Mouse (Mus musculus) embryonic facial prominence, embryonic 10.5 days (tissue): ENCODE data around the gene Gbf1. TPM values are rescaled to one million over a fixed set of nuclear protein-coding genes. Genes with fewer than 3 reads are reported as not detected.
A peak's percentile ranks its signal among the peaks of the same experiment; 100 is the strongest.

Experiments used
- DNase-seq: peaks from one replicate; pipeline ENCODE4 v3.0.0-alpha.2; 2017; ENCODE audit warnings: low spot score
- H3K27ac ChIP-seq: fragments of 300-500 bp; sonication (generic); replicated peaks from 2 replicates; pipeline ENCODE4 v1.5.1; 2016; ENCODE audit warnings: mild to moderate bottlenecking
- H3K27me3 ChIP-seq: fragments of 300-500 bp; sonication (generic); replicated peaks from 2 replicates; pipeline ENCODE4 v1.6.1; 2016; ENCODE audit warnings: low read depth, mild to moderate bottlenecking; ENCODE audit not compliant: poor library complexity, severe bottlenecking
- H3K36me3 ChIP-seq: fragments of 300-500 bp; sonication (generic); replicated peaks from 2 replicates; pipeline ENCODE4 v1.6.1; 2016; ENCODE audit warnings: mild to moderate bottlenecking, moderate library complexity
- H3K4me1 ChIP-seq: fragments of 300-500 bp; sonication (generic); 2 replicates; pipeline ENCODE4 v1.6.1; 2016
- H3K4me3 ChIP-seq: fragments of 300-500 bp; sonication (generic); 2 replicates; pipeline ENCODE4 v1.5.1; 2016; ENCODE audit warnings: mild to moderate bottlenecking, moderate library complexity
- H3K9me3 ChIP-seq: fragments of 300-500 bp; sonication (generic); 2 replicates; pipeline ENCODE4 v1.6.1; 2016; ENCODE audit warnings: mild to moderate bottlenecking
- WGBS: fragments of 180-500 bp; shearing (Covaris S2); methylation state at CpG from one replicate; pipeline ENCODE4 v1.1.7; 2016; 5-methylcytosine and 5-hydroxymethylcytosine counted together
- polyA plus RNA-seq: library from polyadenylated mRNA; unstranded; fragments of >200 nt; fragmentation: Nextera tagmentation; extraction: Ambion mirVana; gene quantifications from 2 replicates; pipeline ENCODE4 v1.2.1, GENCODE M21; 2016

The Gbf1 gene
- polyA plus RNA-seq, 1 experiment from 2014 or later = 42.8 TPM

- Histone ChIP-seq H3K4me3 (peak overlapping the region; percentile 58), H3K27ac (0 out of 2 replicates have a peak overlapping the region, but pooled peaks have one; percentile 48), H3K9me3 (no peaks in the 10 kb centered on the region), H3K27me3 (peaks cover 77% of the 10 kb centered on the region), H3K36me3 (peaks cover 27% of the 10 kb centered on the region), H3K4me1 (peaks cover 38% of the 10 kb centered on the region)
- peak; percentile 91 for DNase-seq
- WGBS = 2% methylated on average over 47 of the region's 47 CpGs
Measured at GRCm38 (mm10) chr19:46308706-46309435, 156.6 kb downstream of the Gbf1 start.

DNA sequence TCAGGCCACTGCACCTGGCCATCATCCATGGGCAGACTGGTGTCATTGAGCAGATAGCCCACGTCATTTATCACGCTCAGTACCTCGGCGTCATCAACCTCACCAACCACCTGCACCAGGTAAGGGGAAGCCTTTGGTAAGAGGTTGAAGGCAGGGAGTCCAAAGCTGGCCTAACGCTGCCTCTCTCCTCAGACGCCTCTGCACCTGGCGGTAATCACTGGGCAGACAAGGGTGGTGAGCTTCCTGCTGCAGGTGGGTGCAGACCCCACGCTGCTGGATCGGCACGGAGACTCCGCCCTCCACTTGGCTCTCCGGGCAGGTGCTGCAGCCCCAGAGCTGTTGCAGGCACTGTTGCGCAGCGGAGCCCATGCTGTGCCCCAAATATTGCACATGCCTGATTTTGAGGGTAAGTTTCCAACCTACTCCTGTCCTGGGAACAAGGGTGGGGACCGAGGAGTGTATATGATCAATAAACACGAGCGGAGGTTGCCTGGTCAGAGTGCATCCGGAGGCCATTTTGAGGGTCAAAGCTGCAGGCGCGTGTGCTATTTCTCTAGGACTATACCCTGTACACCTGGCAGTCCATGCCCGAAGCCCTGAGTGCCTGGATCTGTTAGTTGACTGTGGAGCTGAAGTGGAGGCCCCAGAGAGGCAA lies 157.5 kb downstream of the Gbf1 start:
- Histone ChIP-seq H3K9me3 (no peaks in the 10 kb centered on the region), H3K27me3 (peaks cover 86% of the 10 kb centered on the region), H3K4me3 (no peak overlapping the region), H3K27ac (no peak overlapping the region), H3K4me1 (peaks cover 38% of the 10 kb centered on the region), H3K36me3 (peaks cover 27% of the 10 kb centered on the region)
- DNase-seq = peak; percentile 6
- 79% methylated on average over 21 of the region's 21 CpGs for whole genome bisulfite sequencing

- no peak overlapping the region for H3K4me3 ChIP-seq
- WGBS = 87% methylated on average over 12 of the region's 12 CpGs
- H3K4me1 ChIP-seq = peaks cover 36% of the 10 kb centered on the region
- no peaks in the 10 kb centered on the region for H3K9me3 ChIP-seq
- peaks cover 92% of the 10 kb centered on the region for H3K27me3 ChIP-seq
- peaks cover 27% of the 10 kb centered on the region for H3K36me3 ChIP-seq
- no peak overlapping the region for H3K27ac ChIP-seq
- DNase-seq = peak; percentile 7
Measured at GRCm38 (mm10) chr19:46310312-46310865, 158.1 kb downstream of the Gbf1 start.

- Histone ChIP-seq H3K27ac (no peak overlapping the region), H3K4me1 (peaks cover 27% of the 10 kb centered on the region), H3K36me3 (peaks cover 27% of the 10 kb centered on the region), H3K9me3 (no peaks in the 10 kb centered on the region), H3K27me3 (peaks cover 98% of the 10 kb centered on the region), H3K4me3 (no peak overlapping the region)
- 83% methylated on average over 9 of the region's 9 CpGs for WGBS
- DNase-seq = peak; percentile 6
Measured at GRCm38 (mm10) chr19:46311341-46311740, 159.0 kb downstream of the Gbf1 start.

DNA sequence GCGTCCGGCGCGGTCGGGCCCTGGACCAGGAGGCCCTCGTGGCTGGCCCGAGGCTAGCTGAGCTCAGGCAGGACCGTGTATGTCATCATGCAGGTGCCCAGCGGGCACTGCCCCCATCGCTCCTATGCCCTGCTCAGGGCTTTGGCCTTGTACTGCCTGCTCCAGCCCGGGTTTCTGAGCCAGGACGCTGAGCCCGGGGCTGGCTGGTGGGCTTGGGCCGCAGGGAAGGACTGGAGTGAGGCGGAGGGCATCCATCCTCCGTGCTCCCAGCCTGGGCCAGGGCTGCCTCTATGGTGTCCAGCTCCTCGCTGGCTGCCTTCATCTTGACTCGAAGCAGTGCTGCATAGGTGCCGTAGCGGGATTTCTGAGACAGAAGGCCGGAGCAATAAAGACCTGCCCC lies 160.3 kb downstream of the Gbf1 start:
- Histone ChIP-seq H3K27me3 (peaks cover 98% of the 10 kb centered on the region), H3K36me3 (peaks cover 27% of the 10 kb centered on the region), H3K4me1 (peaks cover 33% of the 10 kb centered on the region), H3K4me3 (no peak overlapping the region), H3K9me3 (no peaks in the 10 kb centered on the region), H3K27ac (no peak overlapping the region)
- no peak for DNase-seq
- WGBS = 92% methylated on average over 21 of the region's 21 CpGs

- WGBS = 88% methylated on average over 9 of the region's 9 CpGs
- H3K9me3 ChIP-seq = no peaks in the 10 kb centered on the region
- peaks cover 98% of the 10 kb centered on the region for H3K27me3 ChIP-seq
- no peak overlapping the region for H3K27ac ChIP-seq
- H3K4me3 ChIP-seq = no peak overlapping the region
- peaks cover 27% of the 10 kb centered on the region for H3K36me3 ChIP-seq
- H3K4me1 ChIP-seq = peaks cover 39% of the 10 kb centered on the region
- DNase-seq = no peak
Measured at GRCm38 (mm10) chr19:46313116-46313515, 160.8 kb downstream of the Gbf1 start.

- Histone ChIP-seq H3K27me3 (peaks cover 98% of the 10 kb centered on the region), H3K4me1 (peaks cover 38% of the 10 kb centered on the region), H3K36me3 (peaks cover 27% of the 10 kb centered on the region), H3K27ac (no peak overlapping the region), H3K9me3 (no peaks in the 10 kb centered on the region), H3K4me3 (no peak overlapping the region)
- WGBS = 76% methylated on average over 6 of the region's 6 CpGs
- DNase-seq = peak; percentile 7
Measured at GRCm38 (mm10) chr19:46313591-46313990, 161.3 kb downstream of the Gbf1 start.

DNA sequence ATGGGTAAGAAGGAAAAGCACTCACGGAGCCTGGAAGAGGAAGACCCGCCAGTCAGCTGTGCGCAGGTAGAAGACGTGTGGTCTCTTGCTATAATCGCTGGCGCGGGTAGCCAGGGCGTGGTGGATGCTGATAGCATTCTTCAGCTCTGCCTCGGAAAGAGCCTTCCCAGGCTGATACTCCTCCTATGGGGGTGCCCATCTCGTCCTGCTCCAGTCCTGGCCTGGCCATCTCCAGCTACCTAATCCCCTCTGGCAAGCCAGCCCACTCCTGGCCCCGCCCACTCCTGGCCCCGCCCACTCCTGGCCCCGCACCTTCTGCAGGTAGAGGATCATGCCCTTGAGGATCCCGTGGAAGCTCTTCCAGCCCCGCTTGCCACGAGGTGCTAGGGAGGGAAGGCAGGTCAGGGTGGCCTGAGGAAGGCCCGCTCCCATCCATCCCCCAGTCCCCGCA lies 161.9 kb downstream of the Gbf1 start:
- Histone ChIP-seq H3K9me3 (no peaks in the 10 kb centered on the region), H3K27ac (no peak overlapping the region), H3K27me3 (peaks cover 100% of the 10 kb centered on the region), H3K4me3 (peak overlapping the region; percentile 29; the same call in 1 of the 2 replicates), H3K4me1 (peaks cover 38% of the 10 kb centered on the region), H3K36me3 (peaks cover 27% of the 10 kb centered on the region)
- peak; percentile 41 for DNase-seq
- WGBS = 12% methylated on average over 18 of the region's 18 CpGs

DNA sequence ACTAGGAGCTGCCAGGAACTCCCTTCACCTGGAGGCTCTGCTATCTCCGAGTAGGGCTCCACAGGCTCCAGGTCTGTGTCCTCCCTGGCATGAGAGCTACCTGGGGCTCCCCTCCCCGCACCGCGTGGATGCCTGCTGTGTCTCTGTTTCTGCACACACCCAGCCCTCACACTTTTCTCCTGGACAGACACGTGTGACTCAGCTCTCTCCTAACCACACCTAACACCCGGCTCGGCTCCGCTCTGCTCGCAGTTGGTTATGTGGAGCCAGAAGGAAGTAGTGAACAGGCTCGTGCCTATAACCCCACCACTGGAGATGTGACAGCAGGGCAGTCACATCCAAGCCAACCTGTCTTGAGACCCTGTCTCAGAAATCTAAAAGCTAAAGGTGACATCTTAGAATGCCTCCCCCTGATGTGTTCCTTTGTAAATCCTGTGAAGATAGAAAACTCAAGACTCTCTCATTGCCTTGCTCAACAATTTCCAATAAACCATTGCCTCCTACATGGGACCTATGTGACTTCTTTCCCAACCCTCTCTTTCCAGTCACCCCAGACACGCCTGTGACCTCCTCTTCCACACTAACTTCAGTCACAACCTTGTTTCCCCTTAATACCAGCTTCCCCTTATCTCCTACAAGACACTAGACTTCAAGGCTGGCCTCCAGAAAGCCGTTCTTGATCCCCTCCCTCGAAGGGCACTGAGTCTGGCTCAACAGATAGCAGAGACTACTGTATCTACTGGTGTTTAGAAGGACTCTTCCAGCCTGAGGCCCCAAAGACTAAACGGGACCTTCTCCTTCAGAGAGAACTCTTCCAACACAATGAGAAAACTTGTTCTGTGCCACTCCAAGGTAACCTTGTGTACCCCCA lies 162.8 kb downstream of the Gbf1 start:
- H3K4me1 ChIP-seq = peaks cover 42% of the 10 kb centered on the region
- H3K4me3 ChIP-seq = peak overlapping the region; percentile 29; the same call in 1 of the 2 replicates
- H3K27ac ChIP-seq = peak overlapping the region; percentile 35; the same call in 1 of the 2 replicates
- 42% methylated on average over 14 of the region's 14 CpGs for WGBS
- DNase-seq = peak; percentile 11
- H3K27me3 ChIP-seq = peaks cover 100% of the 10 kb centered on the region
- H3K9me3 ChIP-seq = no peaks in the 10 kb centered on the region
- H3K36me3 ChIP-seq = peaks cover 20% of the 10 kb centered on the region

DNA sequence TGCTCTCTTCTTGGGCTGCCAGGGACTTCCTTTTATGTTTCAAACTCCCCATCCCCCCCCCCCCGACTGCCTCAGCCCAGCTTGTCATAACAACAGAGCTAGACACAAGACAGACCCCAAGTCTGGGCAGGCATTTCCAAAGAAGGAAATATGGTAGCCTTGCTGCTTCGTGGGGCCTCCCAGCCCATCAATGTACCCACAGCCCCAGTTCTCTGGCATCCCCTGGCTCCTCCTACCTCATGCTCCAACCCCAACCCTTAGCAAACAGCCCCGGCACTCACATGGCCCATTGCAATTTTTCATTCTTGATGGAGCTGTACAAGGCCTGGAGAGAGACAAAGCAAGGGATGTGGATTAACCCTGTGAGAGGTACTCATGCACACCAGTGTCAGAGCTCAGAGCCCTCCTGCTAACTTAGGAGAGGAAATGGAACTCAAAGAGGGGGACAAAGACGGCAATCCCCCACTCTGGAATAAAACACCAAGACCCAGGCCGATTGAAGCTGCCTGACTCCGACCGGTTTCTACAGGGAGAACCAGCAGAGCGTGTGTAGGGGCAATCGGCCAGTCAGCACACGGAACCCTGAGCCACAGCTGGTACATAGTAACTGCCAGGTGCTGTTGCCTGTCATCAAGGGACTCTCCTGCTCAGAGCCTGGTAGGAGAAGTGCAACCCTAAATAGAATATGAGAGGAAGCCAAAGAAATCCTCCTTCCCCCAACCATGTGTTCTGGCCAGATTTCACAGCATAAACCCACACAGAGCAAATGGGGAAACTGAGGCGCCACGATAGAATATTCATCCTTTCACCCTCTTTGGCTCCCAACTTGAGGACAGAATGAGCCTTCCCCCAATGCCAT lies 163.7 kb downstream of the Gbf1 start:
- Histone ChIP-seq H3K27ac (no peak overlapping the region), H3K27me3 (peaks cover 100% of the 10 kb centered on the region), H3K9me3 (no peaks in the 10 kb centered on the region), H3K4me3 (peak overlapping the region; percentile 56; the same call in 1 of the 2 replicates), H3K4me1 (peaks cover 44% of the 10 kb centered on the region), H3K36me3 (peaks cover 11% of the 10 kb centered on the region)
- peak; percentile 32 for DNase-seq
- WGBS = 55% methylated on average over 12 of the region's 12 CpGs

- 28% methylated on average over 15 of the region's 15 CpGs for WGBS
- Histone ChIP-seq H3K27me3 (peaks cover 100% of the 10 kb centered on the region), H3K4me1 (peaks cover 55% of the 10 kb centered on the region), H3K4me3 (peak overlapping the region; percentile 56), H3K36me3 (peaks cover 1% of the 10 kb centered on the region; the same call in 1 of the 2 replicates), H3K27ac (0 out of 2 replicates have a peak overlapping the region, but pooled peaks have one; percentile 30), H3K9me3 (no peaks in the 10 kb centered on the region)
- peak; percentile 17 for DNase-seq
Measured at GRCm38 (mm10) chr19:46316846-46317545, 164.7 kb downstream of the Gbf1 start.
